Mouse (Mus musculus) thymus, adult 2 months (tissue): ENCODE data around the gene Angel1. TPM values are rescaled to one million over a fixed set of nuclear protein-coding genes. Genes with fewer than 3 reads are reported as not detected.

ENCODE experiments used
- DNase-seq: peaks from one replicate; pipeline ENCODE4 v3.0.0; 2021
- H3K27ac ChIP-seq: fragments of 200-500 bp; 2 replicates; pipeline ENCODE4 v1.5.1; 2012; ENCODE audit warnings: low read length, control low read depth; ENCODE audit not compliant: control insufficient read depth, insufficient read depth
- H3K27me3 ChIP-seq: fragments of 200-500 bp; 2 replicates; pipeline ENCODE4 v1.6.1; 2012; ENCODE audit warnings: mild to moderate bottlenecking, low read length, moderate library complexity, mixed read lengths; ENCODE audit not compliant: control insufficient read depth, insufficient read depth
- H3K36me3 ChIP-seq: fragments of 200-500 bp; 2 replicates; pipeline ENCODE4 v1.6.1; 2012; ENCODE audit warnings: mild to moderate bottlenecking, low read length, moderate library complexity; ENCODE audit not compliant: control insufficient read depth, insufficient read depth
- H3K4me1 ChIP-seq: fragments of 200-500 bp; replicated peaks from 2 replicates; pipeline ENCODE4 v1.6.1; 2012; ENCODE audit warnings: low read length; ENCODE audit not compliant: control insufficient read depth, insufficient read depth
- H3K4me3 ChIP-seq: fragments of 200-500 bp; 2 replicates; pipeline ENCODE4 v1.5.1; 2012; ENCODE audit warnings: mild to moderate bottlenecking, low read length, control low read depth, moderate library complexity; ENCODE audit not compliant: control insufficient read depth, insufficient read depth
- CTCF ChIP-seq: fragments of 200-500 bp; IDR thresholded peaks from 2 replicates; pipeline ENCODE4 v1.5.1; 2012; ENCODE audit warnings: mild to moderate bottlenecking, control low read depth, low read length, moderate library complexity, borderline replicate concordance; ENCODE audit not compliant: control insufficient read depth, poor library complexity, insufficient read depth; ENCODE audit errors: extremely low read depth
- POLR2A ChIP-seq: fragments of 200-500 bp; IDR thresholded peaks from 2 replicates; pipeline ENCODE4 v1.6.1; 2012; ENCODE audit warnings: mild to moderate bottlenecking, low read length, control low read depth, moderate library complexity; ENCODE audit not compliant: control insufficient read depth, poor library complexity, insufficient read depth; ENCODE audit errors: extremely low read depth
- WGBS: fragments of 180-500 bp; shearing (Covaris S2); methylation state at CpG from one replicate; pipeline ENCODE4 v1.1.7; 2018; 5-methylcytosine and 5-hydroxymethylcytosine counted together
- polyA plus RNA-seq: library from polyadenylated mRNA; depleted of rRNA; stranded (reverse); fragments of >200 nt; gene quantifications from 2 replicates; pipeline ENCODE4 v1.2.3, GENCODE M21; 2012

Gene Angel1
- polyA plus RNA-seq, 1 experiment: 8.4 TPM

- Histone ChIP-seq H3K36me3 (no peaks in the 10 kb centered on the region), H3K4me3 (no peak overlapping the region), H3K27me3 (no peaks in the 10 kb centered on the region), H3K4me1 (peaks cover 7% of the 10 kb centered on the region), H3K27ac (no peak overlapping the region)
- WGBS: 89% methylated on average over 2 of the region's 2 CpGs
- no peak for TF ChIP-seq CTCF
- TF ChIP-seq POLR2A: no peak
- no peak for DNase-seq
Observed at GRCm38 (mm10) chr12:86697996-86698395, 28.3 kb downstream of the Angel1 start.

- H3K27me3 ChIP-seq: no peaks in the 10 kb centered on the region
- TF ChIP-seq POLR2A (no peak), CTCF (no peak)
- DNase-seq: no peak
- H3K36me3 ChIP-seq: no peaks in the 10 kb centered on the region
- peaks cover 17% of the 10 kb centered on the region for H3K4me1 ChIP-seq
- WGBS: 93% methylated on average over 1 of the region's 1 CpGs
- no peak overlapping the region for H3K4me3 ChIP-seq
- H3K27ac ChIP-seq: no peak overlapping the region
Observed at GRCm38 (mm10) chr12:86694441-86694840, 31.8 kb downstream of the Angel1 start.

- TF ChIP-seq POLR2A: no peak
- no peak for TF ChIP-seq CTCF
- no peaks in the 10 kb centered on the region for H3K36me3 ChIP-seq
- DNase-seq: no peak
- H3K27ac ChIP-seq: no peak overlapping the region
- peaks cover 17% of the 10 kb centered on the region for H3K4me1 ChIP-seq
- no peak overlapping the region for H3K4me3 ChIP-seq
- no peaks in the 10 kb centered on the region for H3K27me3 ChIP-seq
Observed at GRCm38 (mm10) chr12:86693389-86693788, 32.9 kb downstream of the Angel1 start.

- TF ChIP-seq CTCF: no peak
- no peak for TF ChIP-seq POLR2A
- Histone ChIP-seq H3K36me3 (no peaks in the 10 kb centered on the region), H3K27ac (no peak overlapping the region), H3K4me1 (peaks cover 18% of the 10 kb centered on the region), H3K4me3 (no peak overlapping the region), H3K27me3 (no peaks in the 10 kb centered on the region)
- WGBS: 69% methylated on average over 5 of the region's 5 CpGs
- no peak for DNase-seq
Observed at GRCm38 (mm10) chr12:86692471-86693356, 33.5 kb downstream of the Angel1 start.

- DNase-seq: no peak
- Histone ChIP-seq H3K4me3 (no peak overlapping the region), H3K4me1 (peaks cover 28% of the 10 kb centered on the region)
Observed at GRCm38 (mm10) chr12:86690700-86691485, 35.4 kb downstream of the Angel1 start.

GRCm38 (mm10) chr12:86688917-86689316 is 37.3 kb downstream of the Angel1 start:
- Histone ChIP-seq H3K36me3 (no peaks in the 10 kb centered on the region), H3K4me1 (peaks cover 28% of the 10 kb centered on the region)
- no peak for TF ChIP-seq CTCF
- TF ChIP-seq POLR2A: no peak

More at GRCm38 (mm10) chr12:86690700-86691485, 35.4 kb downstream of the Angel1 start:
- H3K27me3 ChIP-seq: no peaks in the 10 kb centered on the region
- H3K36me3 ChIP-seq: no peaks in the 10 kb centered on the region
- no peak overlapping the region for H3K27ac ChIP-seq
- 86% methylated on average over 12 of the region's 12 CpGs for WGBS
- TF ChIP-seq CTCF (no peak), POLR2A (no peak)

More at GRCm38 (mm10) chr12:86688917-86689316, 37.3 kb downstream of the Angel1 start:
- 98% methylated on average over 27 of the region's 27 CpGs for WGBS
- no peak for DNase-seq
- Histone ChIP-seq H3K4me3 (no peak overlapping the region), H3K27me3 (no peaks in the 10 kb centered on the region), H3K27ac (no peak overlapping the region)
